In the genomic region with DNA sequence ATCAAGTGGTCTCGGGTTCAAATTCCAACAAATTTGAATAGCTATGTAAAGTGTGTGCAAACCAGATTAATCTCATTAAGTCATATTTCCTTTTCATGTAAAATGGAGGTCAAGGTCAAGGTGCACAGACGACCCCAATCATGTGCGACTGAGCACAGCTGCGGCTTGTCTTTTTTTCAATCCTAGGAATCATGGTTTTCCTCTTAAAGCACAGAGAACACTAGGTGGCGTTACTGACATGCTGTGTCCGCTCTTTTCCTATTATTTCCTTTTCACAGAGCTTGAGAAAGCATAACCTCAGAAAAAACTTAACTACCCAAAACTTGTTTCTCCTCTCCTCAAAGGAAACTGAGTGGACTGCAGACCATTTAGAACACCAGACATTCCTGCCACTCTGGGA, we compare ENCODE assay signal across 10 mouse cellular contexts. TPM values are rescaled to one million over a fixed set of nuclear protein-coding genes. Genes with fewer than 3 reads are reported as not detected.
A peak's percentile ranks its signal among the peaks of the same experiment; 100 is the strongest.
DNase-seq lines count a peak whose midpoint lies in the region; ATAC-seq and TF ChIP-seq lines count a peak whose summit lies in the region.
"Had no signal": no experiment of that assay in that cellular context is flagged by ENCODE, and none has a peak within 500 bp of the region (broad histone marks: within the 10 kb centered on the region; RNA-seq: fewer than 3 reads in every experiment).

No protein-coding gene starts in this region.

- peak; percentile 59 for TF ChIP-seq CTCF in left cerebral cortex, adult 2 months (IDR thresholded peaks at IDR 0.05)

- no peaks in the 10 kb centered on the region for H3K4me1 ChIP-seq in forebrain, embryonic 16.5 days (replicated peaks; ENCODE audit: control insufficient read depth, insufficient read depth, low read length)
- H3K4me1 ChIP-seq: forebrain, embryonic 10.5 days had no signal

- H3K27ac ChIP-seq in left cerebral cortex, adult 2 months: no peak overlapping the region
- H3K27ac ChIP-seq in forebrain, embryonic 16.5 days (ENCODE audit: low read length): no peak overlapping the region
- H3K27ac ChIP-seq: forebrain, embryonic 10.5 days had no signal

- WGBS in forebrain, embryonic 16.5 days: 54% methylated on average over 6 of the region's 6 CpGs

- intact Hi-C loops in left cerebral cortex, adult 2 months (cut with DNase I): loop anchor here (2.0 kb wide), 1 partner anchor 199 kb away; no protein-coding TSS in a partner anchor
- intact Hi-C loops in left cerebral cortex, postnatal 36 days (cut with DNase I): loop anchor here (2.0 kb wide), 1 partner anchor 199 kb away; no protein-coding TSS in a partner anchor

- no peak overlapping the region for H3K4me3 ChIP-seq in left cerebral cortex, adult 2 months
- no peak overlapping the region for H3K4me3 ChIP-seq in forebrain, embryonic 16.5 days (replicated peaks; ENCODE audit: low read length)
- H3K4me3 ChIP-seq: forebrain, embryonic 10.5 days had no signal

- no peak overlapping the region for H3K9ac ChIP-seq in forebrain, embryonic 16.5 days (replicated peaks; ENCODE audit: low read depth, low read length)

- no peaks in the 10 kb centered on the region for H3K27me3 ChIP-seq in forebrain, embryonic 16.5 days (replicated peaks; ENCODE audit: control insufficient read depth, insufficient read depth, low read length)

- ATAC-seq in frontal cortex, adult (ENCODE audit: low TSS enrichment): 0 out of 2 replicates have a peak, but pooled peaks have one; percentile 50
- no peak for ATAC-seq in forebrain, embryonic 16.5 days

- H3K4me2 ChIP-seq in forebrain, embryonic 16.5 days (ENCODE audit: low read length): no peak overlapping the region

- no peak for DNase-seq in frontal cortex, postnatal 25 days (ENCODE audit: low spot score in 2 of 2)
- DNase-seq in left cerebral cortex, adult 2 months (ENCODE audit: extremely low spot score in 1 of 2, low spot score in 2 of 2): no peak
- no peak for DNase-seq in left cerebral cortex, postnatal 36 days (ENCODE audit: low spot score in 2 of 2)
- peak; percentile 42 for DNase-seq in ES-CJ7 (ENCODE audit: low read depth, low spot score)
- DNase-seq in embryo, embryonic 11 days: peak; percentile 50
- DNase-seq in testis, postnatal 14 days (ENCODE audit: low spot score): no peak
- DNase-seq: thymus, postnatal 25 days had no signal

- no peaks in the 10 kb centered on the region for H3K9me3 ChIP-seq in forebrain, embryonic 16.5 days (ENCODE audit: control insufficient read depth, low read length)
- H3K9me3 ChIP-seq: forebrain, embryonic 10.5 days had no signal

- peaks cover 30% of the 10 kb centered on the region for H3K36me3 ChIP-seq in forebrain, embryonic 16.5 days (ENCODE audit: control insufficient read depth, insufficient read depth)

RNA-seq across cellular contexts. Expression of a gene that starts 27.9 kb away (rescaled TPM):
- total RNA-seq in left cerebral cortex, adult 2 months (2021): 1 to 10 TPM; 5.2 to 5.5 TPM
- total RNA-seq in left cerebral cortex, postnatal 36 days (2021): 1 to 10 TPM; 4.3 to 5.1 TPM
- 1.8 and 2.5 TPM in 2 replicates for polyA plus RNA-seq in forebrain, embryonic 16.5 days (2015; fragmentation: Nextera tagmentation; extraction: Ambion mirVana)

Comparison
In these comparisons a context has a peak if more than half of its experiments do, and no peak if none do; other contexts are left out.
1. DNase-seq: peak in ES-CJ7 (single experiment) and embryo, embryonic 11 days (single experiment); none in frontal cortex, postnatal 25 days (0 of 2), left cerebral cortex, adult 2 months (0 of 2), left cerebral cortex, postnatal 36 days (0 of 2) and testis, postnatal 14 days (single experiment).